Mouse (Mus musculus) midbrain, postnatal 0 days (tissue): ENCODE data around the gene Gm1113. TPM values are rescaled to one million over a fixed set of nuclear protein-coding genes. Genes with fewer than 3 reads are reported as not detected.
A peak's percentile ranks its signal among the peaks of the same experiment; 100 is the strongest.

ENCODE experiments used
- ATAC-seq: fragments of 200-750 bp; cut with Nextera tagmentation; 2 replicates; pipeline ENCODE4 v1.8.0; 2017; ENCODE audit warnings: moderate number of reproducible peaks, mild to moderate bottlenecking, moderate TSS enrichment, moderate library complexity; ENCODE audit not compliant: low FRiP score
- DNase-seq: peaks from one replicate; pipeline ENCODE4 v3.0.0-alpha.2; 2015; ENCODE audit warnings: low spot score
- H3K27ac ChIP-seq: fragments of 300-500 bp; sonication (generic); 2 replicates; pipeline ENCODE4 v1.5.1; 2014; ENCODE audit warnings: low read depth, mild to moderate bottlenecking, low read length, mixed read lengths
- H3K27me3 ChIP-seq: fragments of 300-500 bp; sonication (generic); 2 replicates; pipeline ENCODE4 v1.6.1; 2014; ENCODE audit warnings: low read length, control low read depth, mixed read lengths; ENCODE audit not compliant: insufficient read depth
- H3K36me3 ChIP-seq: fragments of 300-500 bp; sonication (generic); 2 replicates; pipeline ENCODE4 v1.6.1; 2014; ENCODE audit warnings: low read length, control low read depth, mixed read lengths; ENCODE audit not compliant: insufficient read depth
- H3K4me1 ChIP-seq: fragments of 300-500 bp; sonication (generic); 2 replicates; pipeline ENCODE4 v1.6.1; 2014; ENCODE audit warnings: mild to moderate bottlenecking, control low read depth, antibody characterized with exemption, low read length, mixed read lengths; ENCODE audit not compliant: insufficient read depth
- H3K4me2 ChIP-seq: fragments of 300-500 bp; sonication (generic); 2 replicates; pipeline ENCODE4 v1.6.1; 2014; ENCODE audit warnings: low read depth, mild to moderate bottlenecking, low read length, mixed read lengths; ENCODE audit not compliant: poor library complexity, severe bottlenecking
- H3K4me3 ChIP-seq: fragments of 300-500 bp; sonication (generic); 2 replicates; pipeline ENCODE4 v1.5.1; 2014; ENCODE audit warnings: low read depth, mild to moderate bottlenecking, low read length, moderate library complexity
- H3K9ac ChIP-seq: fragments of 300-500 bp; sonication (generic); replicated peaks from 2 replicates; pipeline ENCODE4 v1.6.1; 2014; ENCODE audit warnings: mild to moderate bottlenecking, low read length, moderate library complexity, mixed read lengths; ENCODE audit not compliant: poor library complexity, severe bottlenecking
- H3K9me3 ChIP-seq: fragments of 300-500 bp; sonication (generic); 2 replicates; pipeline ENCODE4 v1.6.1; 2016; ENCODE audit warnings: low read length, control low read depth
- CTCF ChIP-seq: IDR thresholded peaks from 2 replicates; pipeline ENCODE4 v1.5.1; 2016; ENCODE audit warnings: antibody characterized with exemption, mild to moderate bottlenecking
- WGBS: fragments of 180-500 bp; shearing (Covaris S2); extraction: QIAGEN DNeasy Blood & Tissue Kit; methylation state at CpG from one replicate; pipeline ENCODE4 v1.1.7; 2014; 5-methylcytosine and 5-hydroxymethylcytosine counted together
- polyA plus RNA-seq: library from polyadenylated mRNA; unstranded; fragments of >200 nt; fragmentation: Nextera tagmentation; extraction: Ambion mirVana; gene quantifications from 2 replicates; pipeline ENCODE4 v1.2.1, GENCODE M21; 2015
- total RNA-seq: library from RNA; depleted of rRNA; stranded (reverse); fragments of >200 nt; gene quantifications from 2 replicates; pipeline ENCODE4 v1.2.3, GENCODE M21; 2014

Gm1113 gene
- total and polyA plus RNA-seq, 2 experiments from 2014 or later: not detected

DNA sequence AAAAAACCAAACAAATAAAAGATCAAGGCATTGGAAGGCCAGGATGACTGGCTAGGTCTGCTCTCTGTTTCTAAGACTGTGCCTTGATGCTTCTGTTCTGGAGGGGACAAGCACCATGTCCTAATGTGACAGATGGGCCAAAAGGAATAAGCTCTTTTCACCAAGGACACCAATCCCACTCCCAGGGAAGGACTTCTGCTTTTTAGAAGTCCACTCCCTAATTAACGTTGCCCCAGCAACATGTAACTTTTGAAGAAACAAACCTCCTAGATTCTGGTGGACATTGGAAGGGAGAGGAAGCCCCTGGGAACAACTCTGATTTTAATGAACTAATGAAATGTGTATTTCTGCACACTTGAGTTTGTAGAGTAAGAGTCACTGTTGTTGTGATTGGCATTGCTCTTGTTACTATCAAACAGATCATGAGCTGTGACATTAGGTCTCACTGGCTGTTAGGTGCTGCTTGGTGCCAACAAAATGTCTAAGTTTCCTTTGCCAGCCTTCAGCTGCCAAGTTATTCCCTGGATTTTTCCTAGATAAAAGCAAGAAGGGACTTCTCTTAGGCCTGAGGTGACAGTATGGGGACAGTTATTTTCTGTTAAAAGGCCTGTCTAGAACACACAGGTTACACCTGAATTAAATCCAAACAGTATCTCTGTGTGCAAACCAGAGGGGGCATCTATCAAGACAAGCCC lies 4.9 kb upstream of the Gm1113 start:
- H3K9ac ChIP-seq: no peak overlapping the region
- no peak overlapping the region for H3K4me2 ChIP-seq
- H3K4me1 ChIP-seq: peaks cover 3% of the 10 kb centered on the region
- H3K9me3 ChIP-seq: no peaks in the 10 kb centered on the region
- no peak overlapping the region for H3K4me3 ChIP-seq
- DNase-seq (no peak), ATAC-seq (peak; percentile 17; the same call in 1 of the 2 replicates)
- no peaks in the 10 kb centered on the region for H3K27me3 ChIP-seq
- peak overlapping the region; percentile 53; the same call in 1 of the 2 replicates for H3K27ac ChIP-seq
- WGBS: 50% methylated on average over 1 of the region's 1 CpGs
- no peak for TF ChIP-seq CTCF
- no peaks in the 10 kb centered on the region for H3K36me3 ChIP-seq

DNA sequence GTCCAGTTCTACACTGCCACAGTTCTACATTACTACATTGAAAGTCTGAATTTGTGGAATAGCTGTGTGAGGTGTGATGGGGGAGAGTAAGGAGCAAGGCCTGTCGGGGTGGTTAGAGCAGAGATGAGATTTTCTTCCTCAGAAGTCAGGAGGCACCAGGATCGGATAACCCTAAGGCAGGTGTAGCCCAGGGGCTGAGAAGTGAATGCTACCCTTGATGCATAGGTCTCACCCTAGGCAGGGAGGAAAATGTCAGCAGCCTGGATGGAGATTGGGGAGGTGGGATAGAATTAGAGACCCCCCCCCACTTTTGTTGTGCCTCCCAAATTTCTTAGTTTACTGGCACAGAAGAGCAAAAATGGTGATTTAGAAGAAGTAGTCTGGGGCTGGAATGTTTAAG lies 4.2 kb upstream of the Gm1113 start:
- H3K27me3 ChIP-seq: no peaks in the 10 kb centered on the region
- H3K36me3 ChIP-seq: no peaks in the 10 kb centered on the region
- 81% methylated on average over 2 of the region's 2 CpGs for WGBS
- H3K4me1 ChIP-seq: peaks cover 3% of the 10 kb centered on the region
- H3K4me2 ChIP-seq: no peak overlapping the region
- H3K9ac ChIP-seq: no peak overlapping the region
- no peak for ATAC-seq
- DNase-seq: no peak
- H3K9me3 ChIP-seq: no peaks in the 10 kb centered on the region
- no peak overlapping the region for H3K27ac ChIP-seq
- H3K4me3 ChIP-seq: no peak overlapping the region
- no peak for TF ChIP-seq CTCF

GRCm38 (mm10) chr9:35520631-35521348 lies 2.7 kb upstream of the Gm1113 start:
- no peaks in the 10 kb centered on the region for H3K27me3 ChIP-seq
- H3K27ac ChIP-seq: no peak overlapping the region
- H3K9ac ChIP-seq: no peak overlapping the region
- H3K4me1 ChIP-seq: peaks cover 3% of the 10 kb centered on the region
- ATAC-seq (no peak), DNase-seq (no peak)
- H3K9me3 ChIP-seq: no peaks in the 10 kb centered on the region
- no peak overlapping the region for H3K4me2 ChIP-seq
- H3K36me3 ChIP-seq: no peaks in the 10 kb centered on the region
- TF ChIP-seq CTCF: no peak
- 86% methylated on average over 6 of the region's 6 CpGs for WGBS
- no peak overlapping the region for H3K4me3 ChIP-seq

- H3K9me3 ChIP-seq: no peaks in the 10 kb centered on the region
- no peak overlapping the region for H3K9ac ChIP-seq
- H3K4me1 ChIP-seq: no peaks in the 10 kb centered on the region
- ATAC-seq (no peak), DNase-seq (no peak)
- no peak overlapping the region for H3K4me2 ChIP-seq
- H3K4me3 ChIP-seq: no peak overlapping the region
- no peak overlapping the region for H3K27ac ChIP-seq
- no peak for TF ChIP-seq CTCF
- no peaks in the 10 kb centered on the region for H3K27me3 ChIP-seq
- WGBS: 94% methylated on average over 16 of the region's 16 CpGs
- H3K36me3 ChIP-seq: no peaks in the 10 kb centered on the region
These were observed 1.4 kb downstream of the Gm1113 start for GRCm38 (mm10) chr9:35516711-35517110.

- no peak for ATAC-seq
- no peaks in the 10 kb centered on the region for H3K9me3 ChIP-seq
- WGBS: 90% methylated on average over 5 of the region's 5 CpGs
These were observed 1.9 kb downstream of the Gm1113 start for GRCm38 (mm10) chr9:35516182-35516581.

DNA sequence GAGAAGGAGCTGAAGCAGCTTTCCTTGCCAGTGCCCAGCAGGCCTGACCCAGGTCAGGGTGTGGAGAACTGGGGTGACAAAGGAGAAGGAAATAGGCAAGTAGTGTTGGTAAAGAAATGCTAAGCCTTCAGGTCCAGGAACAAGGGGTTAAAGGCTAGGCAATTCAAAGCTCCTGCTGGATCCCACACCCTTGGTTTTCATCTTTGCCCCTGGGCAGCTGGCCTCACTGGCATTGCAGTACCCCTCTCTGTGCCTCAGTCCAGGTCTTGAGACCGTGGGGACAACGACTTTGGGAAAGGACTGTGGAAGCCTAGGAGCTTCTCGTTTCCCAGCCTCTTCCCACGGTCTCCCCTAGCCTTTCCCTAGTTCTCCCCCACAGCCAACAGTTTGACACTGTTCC lies 4.2 kb downstream of the Gm1113 start:
- no peak overlapping the region for H3K9ac ChIP-seq
- no peak overlapping the region for H3K4me3 ChIP-seq
- no peak overlapping the region for H3K4me2 ChIP-seq
- WGBS: 86% methylated on average over 4 of the region's 4 CpGs
- DNase-seq: no peak
- no peak for ATAC-seq
- H3K9me3 ChIP-seq: no peaks in the 10 kb centered on the region
- no peaks in the 10 kb centered on the region for H3K36me3 ChIP-seq
- H3K27me3 ChIP-seq: no peaks in the 10 kb centered on the region
- no peaks in the 10 kb centered on the region for H3K4me1 ChIP-seq
- no peak overlapping the region for H3K27ac ChIP-seq
- TF ChIP-seq CTCF: no peak

More at GRCm38 (mm10) chr9:35516182-35516581, 1.9 kb downstream of the Gm1113 start:
- Histone ChIP-seq H3K36me3 (no peaks in the 10 kb centered on the region), H3K4me1 (no peaks in the 10 kb centered on the region), H3K4me3 (no peak overlapping the region), H3K27me3 (no peaks in the 10 kb centered on the region), H3K9ac (no peak overlapping the region), H3K4me2 (no peak overlapping the region), H3K27ac (no peak overlapping the region)
- TF ChIP-seq CTCF: no peak
- DNase-seq: no peak
